Mouse (Mus musculus): ENCODE data around the gene Itih5.

The Itih5 gene

GRCm38 (mm10) chr2:10168016-10168415, 14.6 kb downstream of the Itih5 start:
- DNase-seq (ENCODE audit: low read depth), result no peak

- DNase-seq (ENCODE audit: low read depth), result no peak
Observed at GRCm38 (mm10) chr2:10169991-10170390, 16.6 kb downstream of the Itih5 start.

GRCm38 (mm10) chr2:10193553-10193952, 40.2 kb downstream of the Itih5 start:
- no peak for DNase-seq (ENCODE audit: low read depth)

DNA sequence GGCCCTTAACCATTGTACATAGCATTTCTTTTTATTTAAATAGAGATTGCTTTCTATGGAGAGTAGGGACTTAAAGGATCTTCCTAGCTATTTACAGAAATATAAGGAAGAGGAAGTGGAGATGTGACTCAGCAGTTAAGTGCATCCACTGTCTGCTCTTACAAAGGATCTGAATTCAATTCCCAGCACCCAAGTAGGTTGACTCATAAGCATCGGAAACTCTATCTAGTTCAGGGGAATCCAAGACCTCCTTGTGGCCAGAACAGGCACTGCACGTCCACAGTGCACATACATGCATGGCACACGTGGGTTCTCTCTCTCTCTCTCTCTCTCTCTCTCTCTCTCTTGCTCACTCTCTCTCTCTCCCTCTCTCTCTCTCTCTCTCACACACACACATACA, 41.8 kb downstream of the Itih5 start:
- no peak for DNase-seq (ENCODE audit: low read depth)

DNA sequence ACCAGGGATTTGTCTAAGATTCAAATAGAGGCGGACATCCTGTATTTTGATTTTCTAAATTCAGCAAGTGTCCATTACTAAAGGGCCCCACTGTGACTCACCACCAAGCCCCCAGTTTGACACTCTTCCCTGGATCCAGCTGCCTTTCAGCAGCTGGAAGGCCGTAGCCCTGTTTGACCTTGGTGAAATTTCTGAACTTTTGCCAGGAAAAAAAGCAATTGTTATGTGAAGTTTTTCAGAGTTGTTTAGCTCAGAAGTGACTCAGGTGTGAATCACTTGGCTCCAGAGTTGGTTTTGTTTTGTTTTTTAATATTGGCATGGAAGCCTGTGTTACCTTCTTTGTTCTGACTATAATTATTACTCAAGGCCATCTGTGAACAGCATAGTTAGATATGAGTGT, 46.0 kb downstream of the Itih5 start:
- DNase-seq (ENCODE audit: low read depth), result no peak

GRCm38 (mm10) chr2:10200736-10201285, 47.4 kb downstream of the Itih5 start:
- DNase-seq (ENCODE audit: low read depth), result no peak

GRCm38 (mm10) chr2:10204301-10204700, 50.9 kb downstream of the Itih5 start:
- DNase-seq (ENCODE audit: low read depth), result no peak

GRCm38 (mm10) chr2:10213468-10213867, 60.1 kb downstream of the Itih5 start:
- no peak for DNase-seq (ENCODE audit: low read depth)

DNA sequence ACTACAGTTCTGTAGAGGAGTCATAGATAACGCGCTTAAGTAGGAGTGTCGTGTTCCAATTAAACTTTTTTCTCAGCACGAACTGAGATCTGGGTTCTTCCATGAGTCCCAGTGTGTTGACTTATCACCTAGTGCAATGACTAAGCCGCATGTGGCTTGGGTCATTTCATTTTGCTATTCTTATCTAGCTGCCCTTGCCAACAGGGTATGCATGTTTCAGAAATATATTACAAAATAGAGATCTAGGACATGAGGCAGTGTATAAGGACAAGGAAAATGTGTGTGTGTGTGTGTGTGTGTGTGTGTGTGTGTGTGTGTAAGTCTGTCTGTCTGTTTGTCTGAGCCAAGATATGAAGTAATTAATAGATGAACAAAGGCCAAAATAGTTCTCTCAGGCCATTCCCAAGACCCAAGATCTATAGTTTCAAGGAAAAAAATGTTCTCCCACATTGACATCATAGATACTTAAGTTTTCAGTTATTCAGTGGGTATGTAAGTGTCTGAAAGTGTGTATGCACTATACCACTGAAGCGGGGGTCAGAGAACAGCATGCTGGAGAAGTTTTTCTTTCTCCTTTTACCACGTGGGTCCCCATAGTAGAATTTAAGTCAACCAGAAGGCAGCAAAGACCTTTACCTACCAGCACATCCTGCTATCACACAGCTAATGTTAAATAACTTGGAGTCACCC, 62.6 kb downstream of the Itih5 start:
- no peak for DNase-seq (ENCODE audit: low read depth)

DNA sequence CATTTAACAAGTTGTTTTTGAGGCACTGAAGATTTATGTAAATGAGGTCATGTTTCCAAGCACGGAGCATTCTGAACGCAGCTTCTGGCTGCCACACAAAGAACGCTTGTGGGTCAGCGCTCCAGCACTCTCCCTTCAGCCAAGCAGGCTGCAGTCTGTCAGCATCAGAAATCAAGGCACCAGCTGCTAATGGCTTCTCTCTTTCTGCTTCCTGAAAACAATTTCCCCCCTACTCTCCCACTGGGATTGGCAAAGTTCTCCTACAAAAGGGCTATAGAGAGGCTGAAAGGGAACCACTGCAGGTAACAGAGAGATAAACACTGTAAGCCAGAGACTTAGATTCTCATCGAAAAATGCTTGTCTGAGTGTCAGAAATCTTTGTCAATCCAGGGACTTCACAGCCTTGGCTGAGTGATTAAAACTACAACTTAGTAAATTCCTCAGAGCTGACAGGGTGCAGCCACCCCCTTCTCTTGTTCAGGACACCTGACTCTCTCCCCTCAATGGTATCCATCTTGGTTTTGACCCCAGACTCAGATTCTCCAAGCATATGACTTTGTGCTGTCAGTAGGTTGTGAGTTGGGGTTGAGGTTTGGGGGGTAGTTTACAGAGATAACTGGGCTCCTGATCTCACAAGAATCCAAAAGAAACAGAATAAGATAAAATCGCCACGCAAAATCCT, 63.3 kb downstream of the Itih5 start:
- DNase-seq (ENCODE audit: low read depth), result no peak

- DNase-seq (ENCODE audit: low read depth), result no peak
Observed at GRCm38 (mm10) chr2:10221862-10222261, 68.5 kb downstream of the Itih5 start.

GRCm38 (mm10) chr2:10226907-10227306, 73.5 kb downstream of the Itih5 start:
- DNase-seq (ENCODE audit: low read depth), result no peak

GRCm38 (mm10) chr2:10231971-10232370, 78.6 kb downstream of the Itih5 start:
- no peak for DNase-seq (ENCODE audit: low read depth)

DNA sequence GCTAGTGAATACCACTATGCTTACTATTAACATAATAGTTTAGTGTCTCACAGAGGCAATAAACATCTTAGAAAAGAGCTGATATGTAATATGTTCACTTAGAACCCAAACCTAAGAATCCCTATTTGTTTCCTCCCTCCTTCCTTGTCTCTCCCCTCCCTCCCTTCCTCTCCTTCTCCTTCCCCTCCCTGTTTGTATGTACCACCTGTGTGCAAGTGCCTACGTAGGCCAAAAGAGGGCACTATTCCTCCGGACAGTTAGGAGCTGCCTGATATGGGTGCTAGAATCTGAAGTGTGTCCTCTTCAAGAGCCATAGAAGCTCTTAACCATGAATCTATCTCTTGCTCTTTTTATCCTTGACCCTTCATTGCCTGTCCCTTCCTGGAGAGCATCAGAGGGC, 83.2 kb downstream of the Itih5 start:
- no peak for DNase-seq (ENCODE audit: low read depth)

GRCm38 (mm10) chr2:10242970-10243369, 89.6 kb downstream of the Itih5 start:
- DNase-seq (ENCODE audit: low read depth), result no peak

DNA sequence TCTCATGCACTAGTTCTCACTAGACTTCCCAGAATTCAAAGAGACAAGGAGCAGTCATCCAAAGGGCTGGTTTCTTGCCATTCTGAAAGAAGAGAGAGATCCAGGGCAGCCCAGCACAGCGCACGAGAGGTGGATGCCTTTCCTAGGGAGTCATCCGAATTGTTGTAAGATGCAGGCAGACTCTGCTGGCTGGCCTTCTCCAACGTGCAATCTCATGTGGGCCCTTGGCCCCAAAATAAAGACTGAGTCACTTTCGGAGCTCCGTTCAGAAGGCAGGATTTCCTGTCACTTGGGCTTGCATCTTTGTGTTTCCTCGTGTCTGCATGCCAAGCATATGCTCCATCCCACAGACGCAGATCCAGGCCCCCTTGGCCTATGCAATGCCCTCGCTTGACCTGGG, 97.1 kb downstream of the Itih5 start:
- no peak for DNase-seq (ENCODE audit: low read depth)

DNA sequence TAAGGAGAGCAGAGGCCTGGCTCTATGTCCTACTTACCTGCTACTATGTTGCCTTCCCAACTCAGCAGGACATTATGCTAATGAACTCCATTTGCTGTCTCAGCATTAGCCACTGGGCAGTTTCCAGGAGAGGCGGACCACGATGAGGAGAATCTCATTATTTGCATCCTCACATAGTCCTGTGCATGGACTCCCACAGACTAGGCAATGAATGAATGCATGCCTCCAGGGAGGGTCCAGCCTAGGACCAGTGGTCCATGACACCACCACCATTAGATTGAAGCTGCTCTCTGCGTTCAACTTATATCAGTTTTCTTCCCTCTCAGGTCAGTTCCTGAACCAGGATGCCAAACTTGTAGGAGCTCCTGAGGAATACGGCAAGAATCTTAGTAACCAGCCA, 97.6 kb downstream of the Itih5 start:
- no peak for DNase-seq (ENCODE audit: low read depth)

DNA sequence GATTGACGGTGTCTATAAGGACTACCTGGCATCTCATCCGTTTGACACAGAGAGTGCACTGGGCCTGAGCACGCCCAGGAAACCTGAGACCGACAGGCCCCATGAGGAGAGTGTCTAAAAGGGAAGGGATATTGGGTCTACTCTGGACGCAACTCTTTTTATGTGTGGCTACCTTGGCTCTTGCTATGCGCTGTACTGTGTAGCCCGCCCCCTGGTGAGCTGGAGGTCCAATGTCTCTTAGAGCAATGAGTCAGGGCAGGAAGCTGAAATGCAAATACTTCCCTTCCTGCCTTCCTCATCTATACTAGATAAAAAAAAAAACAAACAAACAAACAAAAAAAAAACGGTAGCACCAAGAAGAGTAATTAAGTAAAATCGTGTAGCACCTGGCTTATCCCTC, 98.1 kb downstream of the Itih5 start:
- no peak for DNase-seq (ENCODE audit: low read depth)

GRCm38 (mm10) chr2:10252016-10252415, 98.6 kb downstream of the Itih5 start:
- DNase-seq (ENCODE audit: low read depth), result no peak

DNA sequence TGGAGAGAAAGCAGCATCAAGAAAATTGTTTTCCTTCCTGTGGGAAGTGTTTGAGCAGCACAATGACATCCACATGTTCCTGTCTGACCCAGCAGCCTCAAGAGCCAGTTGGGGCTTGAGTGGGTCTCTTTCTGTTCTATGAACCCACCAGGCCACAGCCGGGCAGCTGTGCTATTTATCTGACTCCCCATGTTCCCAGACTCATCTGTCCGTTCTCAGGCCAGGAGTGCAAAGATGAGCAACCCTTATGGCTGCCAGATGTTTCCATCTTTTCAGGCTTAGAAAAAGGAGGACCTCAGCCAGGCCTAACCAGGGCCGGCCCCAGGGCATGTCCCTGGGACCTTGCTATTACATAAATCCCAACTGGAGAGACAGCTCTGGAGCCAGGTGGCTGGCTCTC, 100.0 kb downstream of the Itih5 start:
- no peak for DNase-seq (ENCODE audit: low read depth)

GRCm38 (mm10) chr2:10256949-10257348, 103.6 kb downstream of the Itih5 start:
- no peak for DNase-seq (ENCODE audit: low read depth)

DNA sequence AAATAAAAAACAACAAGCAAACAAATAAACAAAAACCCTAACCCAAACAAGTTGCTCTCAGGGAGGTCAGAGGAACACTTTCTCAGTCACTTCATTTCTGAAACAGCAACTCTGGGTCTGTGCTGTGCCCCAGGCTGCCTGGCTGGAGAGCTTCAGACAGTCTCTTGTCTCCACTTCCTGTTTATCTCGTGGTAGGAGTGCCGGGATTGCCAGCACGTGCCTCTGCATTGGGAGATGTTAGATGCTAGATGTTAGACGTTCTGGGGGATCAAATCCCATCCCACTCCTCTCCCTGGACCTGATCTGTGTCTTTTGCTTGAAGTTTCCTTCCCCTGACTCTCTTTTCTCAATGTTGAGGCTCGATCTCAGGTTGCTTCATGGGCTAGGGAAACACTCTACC, 104.9 kb downstream of the Itih5 start:
- DNase-seq (ENCODE audit: low read depth), result no peak

DNA sequence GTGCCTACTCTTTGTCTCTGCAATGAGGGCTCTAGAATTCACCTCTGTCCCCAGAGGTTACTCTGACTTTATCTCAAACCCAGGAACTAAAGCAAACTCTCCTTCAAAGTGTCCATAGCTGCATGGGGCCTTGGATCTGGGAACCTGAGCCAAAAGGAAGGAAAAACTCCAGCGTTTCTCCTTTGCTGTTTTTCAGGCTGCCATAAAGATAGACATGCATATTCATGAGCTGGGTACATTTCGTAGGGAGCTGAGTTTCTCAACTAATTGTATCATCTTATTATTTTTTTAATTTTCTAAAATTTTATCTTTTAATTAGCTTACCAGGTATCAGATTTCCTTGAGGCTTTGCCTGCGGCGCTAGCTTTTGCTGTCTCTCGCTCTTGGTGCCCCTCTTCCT, 106.7 kb downstream of the Itih5 start:
- DNase-seq (ENCODE audit: low read depth), result no peak

DNA sequence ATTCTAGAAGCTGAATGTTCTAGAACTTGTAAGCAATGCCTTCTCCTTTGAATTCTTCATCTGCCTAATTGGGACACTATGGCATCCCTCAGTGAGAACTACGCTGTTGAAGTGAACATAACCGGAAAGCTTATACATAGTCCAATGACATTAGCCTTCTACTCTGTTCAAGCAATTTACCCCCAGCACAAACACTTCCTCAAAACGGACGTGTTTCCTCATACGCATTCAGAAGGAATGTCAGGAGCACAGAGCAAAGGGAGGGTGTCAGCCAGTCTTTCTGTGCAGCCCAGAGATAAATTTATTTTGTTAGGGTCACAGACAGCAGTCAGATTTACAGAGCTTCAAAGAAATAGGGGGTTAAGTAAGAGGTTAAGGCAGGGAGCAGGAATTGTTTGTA, 108.0 kb downstream of the Itih5 start:
- no peak for DNase-seq (ENCODE audit: low read depth)
